In genomic region chr5:36988781-36989624, GRCm38 (mm10) we compare ENCODE assay signal across 8 mouse cellular contexts. TPM values are rescaled to one million over a fixed set of nuclear protein-coding genes. Genes with fewer than 3 reads are reported as not detected.
DNase-seq lines count a peak whose midpoint lies in the region; ATAC-seq lines count a peak whose summit lies in the region.

TSS of gene Wfs1 (minus strand) at chr5:36989205.

- H3K9ac ChIP-seq in embryonic facial prominence, embryonic 11.5 days (replicated peaks; ENCODE audit: low read length), result peak within 1 kb of the TSS; percentile 72
- H3K9ac ChIP-seq in midbrain, embryonic 12.5 days (replicated peaks), result peak within 1 kb of the TSS; percentile 70

- H3K4me3 ChIP-seq in embryonic facial prominence, embryonic 11.5 days (ENCODE audit: low read depth, low read length), result peak within 1 kb of the TSS; percentile 63
- peak within 1 kb of the TSS; percentile 62 for H3K4me3 ChIP-seq in limb, embryonic 10.5 days
- peak within 1 kb of the TSS; percentile 62 for H3K4me3 ChIP-seq in midbrain, embryonic 12.5 days

- no peaks in the 10 kb centered on the region for H3K36me3 ChIP-seq in embryonic facial prominence, embryonic 11.5 days (replicated peaks; ENCODE audit: control insufficient read depth, insufficient read depth, low read depth, low read length)
- H3K36me3 ChIP-seq in limb, embryonic 10.5 days, result no peaks in the 10 kb centered on the region
- H3K36me3 ChIP-seq in midbrain, embryonic 12.5 days, result no peaks in the 10 kb centered on the region

- DNase-seq in adrenal gland, postnatal 25 days, result peak; percentile 96
- peak; percentile 97 for DNase-seq in embryonic facial prominence, embryonic 11.5 days (ENCODE audit: low spot score)
- DNase-seq in heart, adult 18-20 months, result peak; percentile 95 to 100
- DNase-seq in kidney, adult 18-20 months, result peak; percentile 97
- DNase-seq in limb, embryonic 10.5 days (ENCODE audit: low spot score), result peak; percentile 94
- DNase-seq in skeletal muscle tissue, adult 2 months (ENCODE audit: low read depth, low spot score), result peak; percentile 97

- WGBS in embryonic facial prominence, embryonic 11.5 days, result under 1% methylated on average over 57 of the region's 60 CpGs
- WGBS in limb, embryonic 10.5 days, result under 1% methylated on average over 60 of the region's 60 CpGs
- under 1% methylated on average over 57 of the region's 60 CpGs for WGBS in midbrain, embryonic 12.5 days

- H3K4me2 ChIP-seq in embryonic facial prominence, embryonic 11.5 days (ENCODE audit: low read depth, low read length), result peak within 1 kb of the TSS; percentile 92
- peak within 1 kb of the TSS; percentile 86 for H3K4me2 ChIP-seq in midbrain, embryonic 12.5 days (replicated peaks)

- H3K27ac ChIP-seq in embryonic facial prominence, embryonic 11.5 days (replicated peaks; ENCODE audit: low read depth, low read length), result no peak within 1 kb of the TSS
- peak within 1 kb of the TSS; percentile 67 for H3K27ac ChIP-seq in limb, embryonic 10.5 days
- 0 out of 2 replicates have a peak within 1 kb of the TSS, but pooled peaks have one; percentile 15 for H3K27ac ChIP-seq in midbrain, embryonic 12.5 days (replicated peaks)

- peak; percentile 97 for ATAC-seq in embryonic facial prominence, embryonic 11.5 days (replicated peaks; ENCODE audit: insufficient number of reproducible peaks, low FRiP score, low TSS enrichment, low read depth)
- ATAC-seq in midbrain, embryonic 12.5 days (ENCODE audit: low FRiP score, low read depth), result peak; percentile 98
- no peak for ATAC-seq in erythroid progenitor cell, adult 5-6 weeks (replicated peaks; ENCODE audit: low FRiP score, poor library complexity, severe bottlenecking)

- H3K9me3 ChIP-seq in embryonic facial prominence, embryonic 11.5 days (replicated peaks; ENCODE audit: control insufficient read depth, low read length), result no peaks in the 10 kb centered on the region
- H3K9me3 ChIP-seq in limb, embryonic 10.5 days (replicated peaks), result no peaks in the 10 kb centered on the region
- H3K9me3 ChIP-seq in midbrain, embryonic 12.5 days, result no peaks in the 10 kb centered on the region

- H3K27me3 ChIP-seq in embryonic facial prominence, embryonic 11.5 days (ENCODE audit: control insufficient read depth, insufficient read depth, low read length), result no peaks in the 10 kb centered on the region
- H3K27me3 ChIP-seq in limb, embryonic 10.5 days (ENCODE audit: low read depth, poor library complexity, severe bottlenecking), result peaks cover 13% of the 10 kb centered on the region
- H3K27me3 ChIP-seq in midbrain, embryonic 12.5 days, result peaks cover 16% of the 10 kb centered on the region

- H3K4me1 ChIP-seq in embryonic facial prominence, embryonic 11.5 days (ENCODE audit: control insufficient read depth, insufficient read depth, low read length), result no peaks in the 10 kb centered on the region
- peaks cover 19% of the 10 kb centered on the region for H3K4me1 ChIP-seq in limb, embryonic 10.5 days
- H3K4me1 ChIP-seq in midbrain, embryonic 12.5 days, result peaks cover 15% of the 10 kb centered on the region

RNA-seq across cellular contexts. Expression of gene Wfs1, which starts in this region (rescaled TPM):
- 49.0 and 64.9 TPM in 2 replicates for total RNA-seq in adrenal gland, postnatal 25 days (2021)
- polyA plus RNA-seq in embryonic facial prominence, embryonic 11.5 days (2014; fragmentation: Nextera tagmentation; extraction: Ambion mirVana), result 5.9 and 6.4 TPM in 2 replicates
- total RNA-seq in heart, adult 18-20 months (2021), result 10 to 100 TPM; 84.6 to 86.4 TPM
- polyA plus RNA-seq in limb, embryonic 10.5 days (2016; fragmentation: Nextera tagmentation; extraction: Ambion mirVana), result 6.1 and 6.7 TPM in 2 replicates
- polyA plus RNA-seq in midbrain, embryonic 12.5 days (2016; fragmentation: Nextera tagmentation; extraction: Ambion mirVana), result 7.2 and 7.9 TPM in 2 replicates
- total RNA-seq in erythroid progenitor cell, adult 5-6 weeks (2015; ENCODE audit: low replicate concordance), result 0.72 TPM in 1 of 2 replicates, not detected in the other
- 0.13 and 3.5 TPM in 2 replicates for total RNA-seq in erythroid progenitor cell, adult 5-6 weeks (2017; ENCODE audit: low replicate concordance)

Comparison
In these comparisons a context has a peak if more than half of its experiments do, and no peak if none do; other contexts are left out.
1. RNA of gene Wfs1 (total RNA-seq): 84.6 to 86.4 TPM in heart, adult 18-20 months and 49.0 to 64.9 TPM in adrenal gland, postnatal 25 days; 0.13 to 3.5 TPM in erythroid progenitor cell, adult 5-6 weeks; every median in the first group is over 10 times any median in the second.
2. Peak in every context shown above with its lines, with median percentiles within 50 percentile points of each other: DNase-seq and H3K4me3 ChIP-seq.